Mouse (Mus musculus) cerebellum, postnatal 14 days (tissue): ENCODE results near the gene Wsb2.
"Not testable (repeated sequence)": the region's sequence is repeated elsewhere in the genome, so short reads cannot be mapped to it uniquely, and the experiment has no call there.

Source experiments
- DNase-seq, 2 experiments: peaks; one replicate each; pipeline ENCODE4 v3.0.0; 2021; ENCODE audit warnings: mixed read lengths in 2 of 2

The Wsb2 gene

DNA sequence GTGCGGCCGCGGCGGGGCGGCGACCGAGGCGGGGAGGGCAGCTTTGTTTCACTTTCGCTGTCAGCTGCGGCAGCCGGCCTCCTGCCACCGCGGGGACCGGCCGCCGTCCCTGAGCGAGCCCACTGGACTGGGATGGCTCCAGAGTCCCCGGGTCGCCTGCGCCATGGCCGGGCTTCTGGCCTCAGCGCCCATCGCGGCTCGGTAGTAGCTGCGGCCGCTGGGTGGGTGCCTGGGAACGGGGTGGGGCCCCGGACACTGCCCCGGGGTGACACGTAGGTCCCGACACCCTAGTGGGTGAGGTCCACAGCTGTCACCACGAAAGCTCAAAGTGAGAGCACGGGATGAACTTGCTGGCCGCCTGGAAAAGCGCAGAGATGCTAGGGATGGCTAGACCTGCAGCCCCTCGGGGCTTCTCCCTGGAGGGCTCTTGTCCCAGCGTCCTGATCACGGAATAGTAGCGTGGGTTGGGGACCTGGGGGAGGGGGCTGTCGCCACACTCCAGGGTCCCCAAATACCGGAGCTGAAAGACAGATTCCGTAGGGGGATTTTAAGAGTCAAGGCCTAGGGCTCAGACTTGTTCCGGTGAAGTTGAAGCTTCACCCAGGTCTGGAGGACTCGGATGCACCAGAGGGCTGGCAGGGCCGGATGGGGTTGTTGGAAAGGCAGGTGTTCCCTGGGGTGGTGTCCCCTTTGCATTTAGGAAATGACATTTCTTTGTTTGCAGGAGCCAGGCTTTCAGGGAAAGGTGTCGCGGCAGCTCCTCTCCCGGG lies 559 bp downstream of the Wsb2 start:
- DNase-seq = peak; percentile 35 to 47

DNA sequence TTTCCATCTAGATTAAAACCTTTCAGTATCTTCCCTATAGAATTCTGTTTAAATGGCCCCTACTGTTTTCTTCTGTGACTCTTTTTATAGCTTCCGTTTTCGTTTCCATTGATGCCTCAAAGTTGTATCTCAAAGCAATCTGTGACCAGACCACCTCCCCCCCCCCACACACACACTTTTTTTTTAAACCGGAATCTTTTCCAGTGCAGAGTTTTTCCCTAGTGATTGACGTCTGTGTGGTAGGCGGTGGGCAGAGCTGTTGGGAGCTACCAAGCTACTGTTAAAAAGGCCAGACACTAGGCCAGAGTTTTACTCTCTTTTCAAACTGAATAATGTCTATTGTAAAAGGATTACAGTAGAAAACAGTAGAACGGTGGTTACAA lies 1.1 kb downstream of the Wsb2 start:
- DNase-seq = no peak

DNA sequence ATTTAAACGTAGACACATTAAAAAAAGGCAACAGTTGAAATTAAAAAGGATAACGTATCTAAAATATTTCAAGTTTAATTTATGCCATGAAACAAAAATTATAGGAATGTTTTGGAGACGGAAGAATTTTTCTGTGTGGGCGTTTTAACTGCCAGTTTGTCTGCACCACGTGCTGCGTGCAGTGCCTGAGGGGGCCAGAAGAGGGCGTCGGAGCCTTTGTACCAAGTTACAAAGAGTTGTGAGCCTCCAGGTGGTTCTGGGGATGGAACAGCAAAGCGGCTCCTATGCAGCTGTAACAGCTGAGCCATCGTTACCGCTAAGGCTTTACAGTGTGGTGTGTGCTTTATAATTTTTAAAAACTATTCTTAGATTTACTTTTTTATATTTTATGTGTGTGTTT lies 1.6 kb downstream of the Wsb2 start:
- peak; percentile 80 to 93 for DNase-seq

DNA sequence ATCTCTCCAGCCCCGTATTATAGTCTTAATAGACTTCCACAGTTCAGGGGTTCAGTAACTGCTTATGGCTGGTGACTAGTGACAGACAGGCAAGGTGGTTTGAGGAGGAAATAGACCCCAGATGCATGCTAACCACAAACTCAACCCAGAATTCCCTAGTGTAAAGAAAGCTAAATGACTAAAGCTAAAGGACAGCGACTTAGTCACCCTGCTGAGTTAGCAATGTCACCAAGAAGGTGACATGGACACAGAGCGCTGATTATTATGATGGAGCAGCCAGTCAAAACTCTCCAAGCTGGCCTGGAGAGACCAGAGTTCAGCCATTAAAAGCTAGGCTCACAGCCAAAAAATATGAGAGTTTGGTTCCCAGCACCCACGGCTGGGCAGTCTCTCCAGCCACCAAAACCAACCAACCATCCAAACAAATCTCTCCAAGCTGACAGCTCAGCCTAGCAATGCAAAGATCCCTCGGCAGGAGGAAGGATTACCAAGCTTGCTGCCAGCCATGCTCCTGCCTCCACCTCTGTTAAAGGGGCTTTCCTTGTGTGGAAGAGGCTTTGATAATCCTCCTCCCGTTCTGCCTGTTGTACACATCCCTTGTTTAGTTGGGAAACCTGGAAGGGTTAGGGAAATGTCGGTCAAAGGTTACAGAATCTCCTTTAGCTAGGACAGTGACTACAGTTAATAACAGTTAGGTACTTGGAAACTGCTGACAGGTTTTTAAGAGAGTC lies 2.6 kb downstream of the Wsb2 start:
- DNase-seq = no peak

DNA sequence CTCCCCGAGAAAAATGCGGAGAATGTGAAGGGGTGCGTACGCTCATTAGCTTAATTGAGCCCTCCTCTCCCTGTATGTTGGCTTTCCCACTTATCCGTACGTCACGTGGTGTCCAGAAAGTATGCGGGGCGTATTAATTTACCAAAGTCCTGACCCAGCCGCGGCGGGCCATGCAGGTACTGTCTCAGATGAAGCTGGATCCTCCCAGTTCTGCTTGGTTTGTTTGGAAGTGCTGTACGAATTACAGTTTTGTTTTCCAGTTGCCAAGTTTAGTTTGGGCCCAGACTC lies 3.1 kb downstream of the Wsb2 start:
- no peak for DNase-seq

DNA sequence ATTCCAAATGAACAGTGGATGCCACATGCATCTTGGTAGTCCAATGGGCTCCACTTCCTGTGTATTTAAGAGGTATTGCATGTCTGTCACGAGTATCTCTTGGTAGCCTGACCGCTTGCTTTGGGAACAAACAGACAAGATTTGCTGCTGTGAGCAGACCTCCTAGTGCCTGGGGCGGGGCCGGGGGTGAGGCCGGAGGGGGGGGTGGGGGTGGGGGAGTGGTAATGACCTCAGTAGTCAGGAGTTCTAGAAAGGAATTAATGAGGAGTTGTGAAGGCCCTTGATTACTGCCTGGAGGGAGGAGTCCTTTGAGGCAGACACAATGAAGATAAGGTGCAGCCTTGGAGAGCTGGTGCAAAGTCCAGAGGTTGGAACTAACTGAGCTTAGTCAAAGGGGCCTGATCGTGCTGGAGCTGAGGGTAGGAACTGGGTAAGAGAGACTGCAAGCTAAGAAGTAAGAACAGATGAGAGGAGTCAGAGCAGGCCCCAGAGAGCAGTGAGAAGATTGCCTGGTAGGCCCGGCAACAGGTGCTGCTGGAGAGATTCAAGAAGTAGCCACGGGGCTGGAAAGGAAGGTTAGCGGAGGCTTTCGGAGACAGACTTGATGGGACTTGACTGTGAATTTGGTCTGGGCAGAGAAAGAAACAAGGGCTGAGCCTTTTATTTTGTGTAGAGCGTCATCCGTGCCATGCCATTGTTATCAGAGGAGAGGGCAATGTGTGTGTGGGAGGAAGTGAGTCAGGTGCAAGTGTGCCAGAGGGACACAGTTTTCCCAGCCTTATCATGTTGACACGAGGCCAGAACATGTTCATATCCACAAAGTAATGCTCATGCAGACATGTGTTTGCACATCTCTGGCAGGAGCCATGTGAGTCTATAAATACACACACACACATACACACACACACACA lies 3.8 kb downstream of the Wsb2 start:
- no peak for DNase-seq

DNA sequence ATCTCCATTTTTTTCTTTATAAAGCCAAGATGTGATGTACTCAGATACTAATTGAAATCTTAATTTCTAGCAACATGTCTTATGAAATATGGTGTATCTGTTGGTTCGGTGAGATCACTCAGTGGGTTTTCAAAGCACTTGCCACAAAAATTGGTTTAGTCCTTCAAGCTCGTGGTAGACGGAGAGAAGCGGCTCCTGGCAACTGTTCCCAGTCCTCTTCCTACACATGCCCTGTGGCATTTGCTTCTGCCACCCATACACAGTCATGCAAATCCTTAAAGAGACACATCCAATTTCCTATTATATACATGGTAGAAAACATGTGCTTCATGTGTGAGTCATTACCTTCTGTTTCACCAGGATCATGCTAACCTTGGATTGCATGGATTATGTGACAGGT lies 4.5 kb downstream of the Wsb2 start:
- no peak for DNase-seq

DNA sequence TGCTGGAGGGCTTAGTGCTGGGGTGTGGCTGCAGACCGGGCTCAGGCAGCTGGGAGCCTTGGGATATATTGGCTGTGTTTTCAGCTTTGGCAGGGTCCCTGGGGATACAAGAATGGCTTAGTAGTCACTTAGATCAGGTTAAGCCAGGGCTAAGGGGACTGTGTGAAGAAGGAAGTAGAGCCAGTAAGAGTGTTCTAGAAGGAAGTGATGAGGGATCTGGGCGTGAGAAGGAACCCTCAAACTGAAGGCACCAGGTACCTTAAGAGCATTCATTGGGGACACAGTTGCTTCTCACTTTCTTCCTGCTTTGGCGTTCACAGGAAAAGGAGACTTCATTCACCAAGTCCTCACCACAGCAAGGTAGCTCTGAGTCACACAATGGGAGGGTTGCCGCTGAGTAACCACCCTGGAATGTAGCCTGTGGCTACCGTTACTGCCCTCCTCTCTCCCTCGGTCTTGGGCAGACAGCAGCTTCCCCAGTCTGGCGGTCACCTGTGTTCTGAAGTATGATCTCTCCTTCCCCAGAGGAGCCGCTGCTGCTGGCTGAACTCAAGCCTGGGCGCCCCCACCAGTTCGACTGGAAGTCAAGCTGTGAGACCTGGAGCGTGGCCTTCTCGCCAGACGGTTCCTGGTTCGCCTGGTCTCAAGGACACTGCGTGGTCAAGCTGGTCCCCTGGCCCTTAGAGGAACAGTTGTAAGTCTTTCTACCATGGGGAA lies 6.1 kb downstream of the Wsb2 start:
- no peak for DNase-seq

DNA sequence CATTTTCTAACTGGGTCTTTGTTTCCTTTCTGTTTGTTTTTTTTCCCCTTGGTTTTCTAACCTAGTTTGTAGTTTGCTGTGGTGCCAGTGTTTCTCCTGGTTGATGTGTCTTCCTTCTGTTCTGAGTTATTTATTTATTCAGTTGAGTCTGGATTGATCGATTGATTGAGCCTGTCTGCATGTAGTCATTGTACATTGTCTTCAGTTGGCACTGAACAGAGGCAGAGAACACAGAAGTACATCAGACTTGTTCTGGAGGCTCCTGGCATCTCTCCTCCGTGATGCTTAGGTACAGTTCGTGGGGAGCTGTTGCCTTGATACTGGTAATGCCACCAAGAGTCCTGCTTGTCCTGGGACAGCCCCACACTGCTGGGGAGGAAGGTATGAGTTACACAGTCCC lies 7.7 kb downstream of the Wsb2 start:
- no peak for DNase-seq

DNA sequence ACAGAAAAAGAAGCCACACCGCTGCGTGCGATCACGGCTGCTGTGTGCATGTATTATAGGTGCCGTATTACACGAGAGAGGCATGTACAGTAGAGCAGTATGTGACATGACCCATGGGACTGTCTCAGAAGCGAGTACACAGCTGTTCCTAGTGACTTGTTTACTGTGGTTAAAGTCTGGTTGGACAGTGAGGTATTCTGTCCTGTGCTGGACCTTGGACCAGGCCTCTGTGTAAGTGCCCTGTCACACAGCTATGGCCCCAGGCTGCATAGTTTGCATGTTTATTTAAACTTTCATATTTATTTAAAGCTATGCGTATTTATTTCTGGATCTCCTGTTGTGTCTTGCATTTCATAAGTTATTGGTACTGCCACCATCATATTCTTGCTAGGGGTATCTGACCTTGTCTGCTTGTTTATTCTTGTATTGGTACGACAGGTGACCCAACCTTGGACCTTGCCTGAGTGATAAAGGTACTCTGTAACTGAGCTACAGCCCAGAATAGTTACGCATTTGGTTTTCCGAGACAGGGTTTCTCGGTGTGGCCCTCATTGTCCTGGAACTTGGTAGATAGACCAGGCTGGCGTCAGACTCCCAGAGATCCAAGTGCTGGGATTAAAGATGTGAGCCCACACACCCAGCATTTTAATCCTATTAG lies 8.9 kb downstream of the Wsb2 start:
- no peak for DNase-seq

DNA sequence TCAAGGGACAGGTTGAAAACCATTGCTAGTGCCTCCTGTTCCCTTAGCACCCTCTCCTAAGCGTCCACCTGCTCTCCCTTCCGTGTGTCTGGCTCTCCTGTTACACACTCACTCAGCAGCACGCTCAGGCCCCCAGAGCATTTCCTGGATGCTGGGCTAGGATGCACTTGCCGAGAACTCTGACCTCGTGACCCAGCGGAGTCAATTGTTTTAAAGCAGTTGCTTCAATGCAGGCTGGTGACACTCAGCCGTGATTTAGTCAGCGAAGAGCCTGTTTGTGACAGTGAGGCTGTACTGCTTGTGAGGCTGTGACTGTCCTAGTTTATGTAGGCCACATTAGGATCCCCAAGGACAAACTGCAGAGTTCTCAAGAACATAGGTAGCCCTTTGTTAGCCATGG lies 10.1 kb downstream of the Wsb2 start:
- no peak for DNase-seq

DNA sequence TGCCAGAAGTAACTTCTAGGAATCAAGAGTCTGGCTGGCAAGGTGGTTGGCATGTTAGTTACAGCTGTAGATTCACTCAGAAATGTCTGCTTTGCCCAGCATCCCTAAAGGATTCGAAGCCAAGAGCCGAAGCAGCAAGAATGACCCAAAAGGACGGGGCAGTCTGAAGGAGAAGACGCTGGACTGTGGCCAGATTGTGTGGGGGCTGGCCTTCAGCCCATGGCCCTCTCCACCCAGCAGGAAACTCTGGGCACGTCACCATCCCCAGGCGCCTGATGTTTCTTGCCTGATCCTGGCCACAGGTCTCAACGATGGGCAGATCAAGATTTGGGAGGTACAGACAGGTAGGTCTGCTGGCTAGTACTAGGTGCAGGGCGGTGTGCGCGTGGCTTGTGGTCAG lies 13.5 kb downstream of the Wsb2 start:
- peak in 1 of 2 experiments; percentile 46 for DNase-seq

DNA sequence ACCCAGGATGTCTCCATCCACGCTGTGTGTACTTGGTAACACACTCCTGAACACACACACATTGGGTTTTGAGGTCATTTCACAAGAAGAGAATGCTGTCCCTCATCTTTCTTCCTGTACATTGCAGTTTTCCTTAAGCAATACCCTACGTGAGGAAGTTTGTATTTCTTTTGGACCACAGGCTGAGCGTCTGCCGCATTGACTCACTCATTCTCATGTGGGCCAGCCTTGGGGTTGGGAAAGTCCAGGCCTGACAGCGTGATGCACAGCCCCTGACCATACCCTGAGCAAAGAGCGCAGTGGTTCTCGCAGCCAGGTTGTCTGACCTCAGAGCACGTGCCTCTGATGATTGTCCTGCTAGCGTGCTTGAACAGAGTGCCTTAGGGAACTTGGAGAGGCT lies 16.3 kb downstream of the Wsb2 start:
- no peak for DNase-seq

DNA sequence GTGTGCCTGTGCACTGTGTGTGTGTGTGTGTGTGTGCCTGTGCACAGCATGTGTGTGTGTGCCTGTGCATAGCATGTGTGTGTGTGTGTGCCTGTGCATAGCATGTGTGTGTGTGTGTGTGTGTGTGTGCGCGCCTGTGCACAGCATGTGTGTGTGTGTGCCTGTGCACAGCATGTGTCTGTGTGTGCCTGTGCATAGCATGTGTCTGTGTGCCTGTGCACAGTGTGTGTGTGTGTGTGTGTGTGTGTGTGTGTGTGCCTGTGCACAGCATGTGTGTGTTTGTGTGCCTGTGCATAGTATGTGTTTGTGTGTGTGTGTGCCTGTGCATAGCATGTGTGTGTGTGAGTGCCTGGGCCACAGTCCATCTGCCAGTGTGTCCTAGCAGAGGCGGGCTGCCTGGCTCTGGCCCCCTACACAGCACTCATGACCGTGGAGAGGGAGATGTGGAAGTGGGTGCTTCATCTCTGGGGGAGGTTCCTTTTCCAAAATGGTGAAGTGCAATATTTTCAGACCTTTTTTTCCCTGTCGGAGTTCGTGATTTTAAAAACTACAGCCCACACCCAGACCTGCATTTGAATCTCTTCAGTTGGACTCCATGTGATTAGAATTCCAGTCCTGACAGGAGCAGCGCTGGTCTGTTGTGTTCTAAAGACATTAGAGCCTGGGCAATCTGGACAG lies 17.4 kb downstream of the Wsb2 start:
- no peak for DNase-seq

DNA sequence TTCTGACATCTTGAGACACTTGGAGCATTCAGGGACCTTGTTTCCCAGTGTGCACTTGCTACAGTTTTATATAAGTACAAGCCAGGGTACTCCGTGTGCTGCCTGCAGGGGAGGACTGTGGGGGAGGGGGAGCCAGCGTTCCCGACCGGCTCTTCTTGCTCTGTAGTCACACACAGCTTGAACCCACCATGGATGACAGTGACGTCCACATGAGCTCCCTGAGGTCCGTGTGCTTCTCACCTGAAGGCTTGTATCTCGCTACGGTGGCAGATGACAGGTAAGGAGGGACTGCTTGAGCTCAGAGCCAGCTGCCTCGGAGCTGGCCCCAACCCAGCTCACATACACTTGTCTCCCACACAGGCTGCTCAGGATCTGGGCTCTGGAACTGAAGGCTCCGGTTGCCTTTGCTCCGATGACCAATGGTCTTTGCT lies 19.2 kb downstream of the Wsb2 start:
- DNase-seq = no peak

DNA sequence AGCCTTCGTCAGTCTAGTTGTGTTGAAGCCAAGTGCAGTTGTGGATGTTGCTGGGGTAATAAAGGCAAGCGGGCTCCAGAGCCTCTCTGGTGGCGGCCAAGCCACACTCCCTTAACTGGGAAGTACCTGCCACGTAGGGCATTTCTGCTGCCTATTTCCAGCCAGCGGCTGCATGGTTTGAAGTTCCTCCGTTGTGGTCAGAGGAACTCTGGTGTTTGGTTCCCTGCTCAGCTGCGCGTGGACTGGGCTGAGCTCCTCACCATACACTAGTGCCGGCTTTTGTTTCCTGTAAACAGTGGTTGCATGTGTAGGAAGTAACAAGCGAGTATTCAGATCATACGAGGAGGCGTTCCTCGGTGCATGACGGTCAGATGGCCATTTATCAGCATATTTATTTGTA lies 20.6 kb downstream of the Wsb2 start:
- not testable (repeated sequence) for DNase-seq

DNA sequence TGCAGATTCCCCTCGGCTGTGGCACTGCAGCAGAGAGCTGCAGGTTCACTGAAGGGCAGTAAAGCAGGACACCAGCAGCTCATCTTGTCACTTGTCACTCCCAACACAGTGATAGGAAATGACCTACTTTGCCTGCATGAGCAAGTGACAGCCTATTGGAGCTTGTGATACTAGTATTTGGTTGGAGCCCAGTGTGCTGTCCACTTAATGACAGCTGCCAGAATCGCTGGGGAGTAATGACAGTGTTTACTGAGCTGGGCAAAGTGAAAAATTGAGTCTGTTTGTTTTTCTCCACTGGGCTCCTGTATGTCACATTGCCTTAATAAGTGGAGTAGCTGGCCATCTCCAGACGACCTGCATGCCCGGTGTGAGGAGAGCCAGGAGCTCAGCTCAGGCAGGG lies 23.1 kb downstream of the Wsb2 start:
- no peak for DNase-seq

DNA sequence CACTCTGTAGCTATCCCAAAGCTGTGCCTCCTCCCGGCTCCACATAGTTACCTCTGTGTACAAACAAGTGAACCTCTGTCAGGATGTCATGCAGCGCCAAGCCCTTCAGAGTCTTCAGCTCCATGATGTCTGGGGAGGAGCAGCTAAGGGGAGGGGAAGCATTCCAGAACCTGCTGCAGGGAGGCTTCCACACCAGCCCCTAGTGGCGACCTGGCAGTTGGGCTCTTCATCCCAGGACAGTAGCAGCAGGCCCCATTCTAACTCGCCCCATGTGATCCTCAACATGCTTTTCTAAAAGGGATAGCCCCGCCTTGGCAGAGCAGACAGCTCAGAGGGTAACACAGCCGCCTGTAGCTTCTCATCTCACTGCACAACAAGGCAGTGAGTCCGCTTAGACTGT lies 24.7 kb downstream of the Wsb2 start:
- DNase-seq = no peak

DNA sequence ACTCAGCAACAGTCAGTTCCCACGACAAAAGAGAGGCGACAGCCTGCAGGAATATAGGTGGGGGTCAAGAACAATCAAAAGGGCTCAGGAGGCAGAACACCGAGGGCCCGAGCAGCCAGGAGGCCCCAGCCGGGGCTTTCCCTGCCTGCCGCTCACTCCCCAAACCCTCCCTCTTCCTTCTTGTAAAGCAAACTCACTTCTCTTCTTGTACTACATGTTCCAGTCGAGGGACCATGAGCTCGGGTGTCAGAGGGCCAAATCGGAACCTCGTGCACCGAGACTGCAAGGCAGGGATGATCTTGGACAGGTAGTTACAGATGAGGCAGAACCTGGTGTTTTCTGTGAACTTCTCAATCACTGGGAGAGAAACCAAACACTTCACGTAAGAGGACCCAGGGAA lies 26.1 kb downstream of the Wsb2 start:
- no peak for DNase-seq

DNA sequence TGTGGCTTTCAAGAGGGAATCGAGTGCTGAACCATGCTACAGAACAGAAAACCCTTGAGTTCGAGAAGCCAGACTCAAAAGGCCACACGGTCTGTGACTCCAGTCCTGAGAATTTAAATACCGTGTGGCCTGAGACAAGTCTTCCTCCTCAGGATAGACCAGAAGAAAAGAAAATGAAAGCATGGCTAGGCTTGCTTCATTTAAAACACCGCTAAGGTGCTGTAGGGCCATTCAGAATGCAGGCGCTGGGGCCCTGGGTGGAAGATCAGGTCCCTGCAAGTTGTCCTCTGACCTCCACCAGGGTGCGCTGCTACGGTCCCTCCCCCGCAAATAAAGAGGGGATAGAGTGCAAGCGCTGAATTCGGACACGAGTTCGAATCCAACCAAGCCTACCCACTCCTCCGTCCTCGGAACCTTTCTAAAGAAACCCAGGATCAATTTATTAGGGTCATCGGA lies 31.2 kb downstream of the Wsb2 start:
- peak; percentile 62 to 82 for DNase-seq

DNA sequence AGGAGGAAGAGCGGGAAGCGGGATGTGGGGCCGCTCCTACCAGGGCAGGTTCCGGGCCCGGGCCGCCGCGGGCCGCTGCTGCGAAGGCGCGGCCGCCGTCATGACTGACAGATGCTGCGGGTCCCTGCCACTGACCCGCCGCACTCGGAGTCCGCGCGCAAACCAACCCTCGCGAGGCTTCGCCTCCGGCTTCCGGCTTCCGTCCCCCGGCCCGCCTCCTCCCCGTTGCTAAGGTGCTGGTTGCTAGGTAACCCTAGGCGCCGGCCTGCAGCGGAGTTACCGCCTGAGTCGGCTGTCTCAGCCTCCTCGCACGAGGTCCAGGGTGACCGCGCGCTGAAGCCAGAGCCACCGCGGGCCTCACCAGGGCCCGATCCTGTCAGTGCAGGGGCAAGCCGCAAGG lies 31.8 kb downstream of the Wsb2 start, which contains the start of gene Rfc5:
TSS of gene Rfc5 (minus strand) at position 171 of the 400 bp plus-strand sequence.
- peak; percentile 94 for DNase-seq

DNA sequence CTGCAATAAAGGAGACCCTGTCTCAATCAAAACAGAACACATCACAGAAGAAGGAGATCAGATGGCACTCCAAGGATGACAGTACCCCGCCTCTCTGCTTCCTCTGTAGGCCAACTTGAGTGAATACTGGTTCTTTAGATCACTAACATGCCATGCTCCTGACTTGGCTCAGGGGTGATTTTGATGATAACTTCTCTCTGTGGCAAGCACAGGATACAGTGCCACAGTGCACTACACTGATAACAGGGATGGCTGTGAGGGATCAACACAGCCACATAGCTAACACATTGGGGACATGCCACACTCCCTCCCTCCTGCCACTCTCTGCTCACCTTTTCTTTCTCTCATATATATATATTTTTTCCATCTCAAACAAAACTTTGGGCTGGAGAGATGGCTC lies 33.8 kb downstream of the Wsb2 start:
- no peak for DNase-seq
